Mouse (Mus musculus): ENCODE results near the gene Nrg3.

Gene Nrg3

GRCm38 (mm10) chr14:39472790-39473761 lies at the start of gene Nrg3:
TSS of gene Nrg3 (minus strand) at chr14:39473088.
- DNase-seq (ENCODE audit: low spot score in 2 of 2) = no peak

DNA sequence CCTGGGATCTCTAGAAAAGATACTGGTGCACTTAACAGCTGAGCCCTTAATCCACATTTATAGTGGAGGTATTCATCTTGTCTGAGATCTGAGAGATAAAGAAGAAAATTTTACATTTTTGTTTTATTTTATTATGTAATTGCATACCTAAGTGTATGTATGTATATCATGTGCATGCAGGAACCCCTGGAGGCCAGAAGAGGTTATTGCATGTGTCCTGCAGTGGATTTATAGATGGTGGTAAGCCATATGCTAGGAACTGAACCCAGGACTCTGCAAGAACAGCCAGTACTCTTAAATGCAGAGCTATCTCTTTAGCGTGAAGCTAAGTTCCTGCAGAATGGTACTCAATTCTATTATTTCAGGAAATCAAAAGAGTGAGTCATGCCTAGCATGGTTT lies 36.1 kb upstream of the Nrg3 start:
- no peak for DNase-seq (ENCODE audit: low spot score in 2 of 2)

DNA sequence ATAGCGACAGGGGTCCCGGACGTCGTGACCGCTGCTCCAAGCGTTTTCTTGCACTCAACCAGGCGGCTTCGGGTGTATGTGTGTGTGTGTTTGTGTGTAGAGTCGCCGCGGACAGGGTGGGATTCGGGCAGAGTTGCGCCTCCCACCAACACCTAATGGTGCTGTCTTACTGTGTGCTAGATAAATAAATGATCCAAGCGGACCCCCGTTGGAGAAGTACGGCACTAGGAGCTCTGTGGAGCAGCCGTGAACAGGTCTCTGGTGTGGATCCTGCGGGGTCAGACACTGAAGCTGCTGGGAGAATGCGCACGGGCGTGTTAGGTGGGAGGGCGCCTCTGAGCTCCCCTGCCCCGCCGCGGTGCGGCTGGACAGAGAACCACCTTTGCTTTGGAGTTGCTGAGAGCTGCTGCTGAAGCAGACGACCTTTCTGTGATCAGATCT lies 903 bp upstream of the Nrg3 start:
- DNase-seq (ENCODE audit: low spot score in 2 of 2) = no peak

DNA sequence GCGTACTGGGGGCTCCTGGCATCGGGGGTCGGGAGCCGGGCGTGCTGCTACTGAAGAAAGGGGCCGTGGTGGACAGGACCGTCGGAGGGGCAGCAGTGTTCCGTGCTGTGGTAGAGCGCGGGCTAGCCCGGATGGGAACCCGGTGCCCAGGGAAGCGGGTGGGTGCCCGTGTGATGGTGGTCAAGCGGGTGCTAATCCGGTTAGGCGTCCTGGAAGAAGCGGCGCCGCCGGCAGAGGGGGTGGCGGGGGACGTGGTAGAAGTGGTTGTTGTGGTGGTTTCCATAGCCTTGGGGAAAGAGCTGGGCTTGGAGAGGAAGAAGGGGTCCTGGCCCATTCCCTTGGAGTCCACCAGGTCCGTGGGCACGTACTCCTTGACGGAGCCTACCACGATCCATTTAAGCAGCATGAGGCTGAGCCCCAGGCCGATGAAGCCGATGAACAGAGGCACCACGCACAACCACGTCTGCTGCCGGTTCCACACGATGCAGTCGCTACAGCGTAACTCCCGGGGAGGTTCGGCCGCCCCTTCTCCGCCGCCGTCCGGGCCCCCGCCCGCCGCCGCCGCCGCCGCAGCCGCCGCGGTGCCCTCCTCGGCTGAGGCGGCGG lies 639 bp downstream of the Nrg3 start:
- DNase-seq (ENCODE audit: low spot score in 2 of 2) = no peak

- no peak for DNase-seq (ENCODE audit: low spot score in 2 of 2)
Observed at GRCm38 (mm10) chr14:39471236-39471981, 1.5 kb downstream of the Nrg3 start.

- DNase-seq (ENCODE audit: low spot score in 2 of 2) = no peak
Observed at GRCm38 (mm10) chr14:39445501-39445900, 27.4 kb downstream of the Nrg3 start.

- no peak for DNase-seq (ENCODE audit: low spot score in 2 of 2)
Observed at GRCm38 (mm10) chr14:39428503-39428902, 44.4 kb downstream of the Nrg3 start.

GRCm38 (mm10) chr14:39421874-39422273 lies 51.0 kb downstream of the Nrg3 start:
- no peak for DNase-seq (ENCODE audit: low spot score in 2 of 2)

DNA sequence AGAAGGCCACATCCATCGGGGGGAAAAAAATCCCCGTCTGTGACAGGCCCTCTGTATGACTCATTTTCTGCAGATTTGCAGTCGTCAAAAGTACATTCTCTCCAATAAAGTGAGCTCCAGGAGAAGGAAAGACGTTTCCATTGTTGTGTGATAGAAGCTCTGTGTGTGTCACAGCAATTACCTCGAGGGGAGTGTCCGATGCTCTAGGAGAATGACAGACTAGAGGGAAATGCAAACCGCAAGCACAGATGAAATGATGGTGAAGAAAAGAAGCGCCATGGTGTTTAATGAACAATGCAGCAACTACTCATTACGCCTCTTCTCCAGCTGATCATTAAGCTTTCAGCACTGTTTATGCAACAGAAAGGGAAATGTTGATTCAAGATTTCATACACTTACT lies 59.6 kb downstream of the Nrg3 start:
- no peak for DNase-seq (ENCODE audit: low spot score in 2 of 2)

GRCm38 (mm10) chr14:39386845-39387244 lies 86.0 kb downstream of the Nrg3 start:
- no peak for DNase-seq (ENCODE audit: low spot score in 2 of 2)

DNA sequence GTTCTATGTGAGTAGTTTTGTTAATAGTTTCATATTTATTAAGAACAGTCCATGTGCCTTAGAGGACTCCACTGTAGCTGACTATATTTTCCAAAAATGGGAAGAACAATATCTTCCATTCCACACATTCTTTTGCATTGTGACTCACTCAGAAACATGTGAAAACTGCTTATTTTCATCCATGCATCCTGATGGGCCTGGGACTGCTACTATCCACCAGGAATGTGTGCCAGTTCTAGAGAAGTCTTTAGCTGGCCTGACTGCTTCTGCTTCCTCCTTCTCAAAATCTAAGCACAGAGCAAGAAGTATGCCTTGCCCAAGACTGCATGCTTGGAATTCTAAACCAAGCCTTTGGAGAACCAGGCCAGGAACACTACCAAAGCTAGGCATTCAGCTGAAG lies 91.6 kb downstream of the Nrg3 start:
- no peak for DNase-seq (ENCODE audit: low spot score in 2 of 2)

DNA sequence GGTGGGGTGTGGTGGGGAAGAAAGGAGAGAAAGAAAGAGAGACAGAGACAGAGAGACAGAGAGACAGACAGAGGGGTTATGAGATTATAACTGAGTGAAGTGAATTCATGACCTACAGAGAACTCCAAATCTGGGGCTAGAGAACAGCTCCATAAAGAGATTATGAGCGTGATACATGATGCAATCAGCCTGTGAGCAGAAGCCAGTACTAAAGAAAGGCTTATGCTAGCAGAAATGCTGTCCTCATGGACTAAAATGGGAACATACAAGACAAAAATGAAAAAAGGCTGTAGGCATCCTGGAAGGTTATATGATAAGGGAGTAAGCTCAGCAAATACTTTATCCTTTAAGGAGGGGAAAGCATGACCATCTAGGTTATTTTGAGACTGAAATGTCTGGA lies 99.7 kb downstream of the Nrg3 start:
- no peak for DNase-seq (ENCODE audit: low spot score in 2 of 2)

- DNase-seq (ENCODE audit: low spot score in 2 of 2) = no peak
Observed at GRCm38 (mm10) chr14:39356251-39356650, 116.6 kb downstream of the Nrg3 start.

DNA sequence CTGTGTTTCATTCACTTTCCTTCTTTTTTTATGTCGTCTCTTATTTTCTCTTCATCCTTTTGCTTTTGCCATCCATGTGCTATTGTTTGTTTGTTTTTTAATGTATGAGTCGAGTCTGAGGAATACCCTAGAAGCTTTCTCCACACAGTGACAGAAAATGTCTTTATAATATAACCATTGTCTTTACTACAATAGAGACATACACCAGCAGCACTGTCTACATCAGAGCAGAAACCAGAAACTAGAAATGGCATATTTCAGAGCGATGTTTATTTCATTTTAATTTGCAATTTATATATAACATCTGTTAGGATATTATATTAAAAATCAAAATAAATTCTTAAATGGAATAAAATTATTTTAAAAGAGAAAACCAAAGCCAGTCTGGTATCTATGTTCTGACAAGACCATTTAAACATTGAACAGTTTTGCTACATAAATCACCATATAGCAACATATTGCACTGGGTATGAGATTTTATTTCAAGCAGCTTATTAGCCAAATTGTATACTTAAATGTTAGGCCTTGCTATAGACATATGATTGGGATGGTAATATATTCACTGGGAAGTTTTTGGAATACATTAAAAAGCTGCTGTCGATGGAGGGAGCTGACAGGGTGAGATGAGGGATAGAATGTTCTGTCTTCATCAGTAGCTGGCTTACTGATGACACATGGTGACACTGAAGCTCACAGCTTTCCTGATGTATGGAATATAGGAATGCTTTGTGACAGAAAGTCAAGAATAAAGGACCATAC lies 120.7 kb downstream of the Nrg3 start:
- no peak for DNase-seq (ENCODE audit: low spot score in 2 of 2)

- no peak for DNase-seq (ENCODE audit: low spot score in 2 of 2)
Observed at GRCm38 (mm10) chr14:39317424-39318110, 155.3 kb downstream of the Nrg3 start.

DNA sequence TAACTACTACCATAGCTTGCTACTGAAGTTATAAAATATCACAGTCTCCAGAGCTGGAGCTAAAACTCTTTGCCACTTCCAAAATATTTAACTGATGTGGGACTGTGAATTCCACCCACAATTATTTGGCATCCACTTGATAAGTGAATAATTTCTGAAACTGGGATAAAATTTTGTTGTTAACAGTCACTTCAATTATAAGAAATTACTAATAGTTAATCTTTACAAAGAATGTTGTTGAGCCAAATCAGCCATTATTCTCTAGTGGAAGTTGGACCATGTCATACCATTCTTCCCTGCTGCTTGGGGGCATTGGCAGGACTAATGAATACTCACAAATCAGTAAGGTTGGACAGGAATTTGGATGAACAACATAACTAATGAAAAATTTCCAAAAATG lies 158.8 kb downstream of the Nrg3 start:
- DNase-seq (ENCODE audit: low spot score in 2 of 2) = no peak

DNA sequence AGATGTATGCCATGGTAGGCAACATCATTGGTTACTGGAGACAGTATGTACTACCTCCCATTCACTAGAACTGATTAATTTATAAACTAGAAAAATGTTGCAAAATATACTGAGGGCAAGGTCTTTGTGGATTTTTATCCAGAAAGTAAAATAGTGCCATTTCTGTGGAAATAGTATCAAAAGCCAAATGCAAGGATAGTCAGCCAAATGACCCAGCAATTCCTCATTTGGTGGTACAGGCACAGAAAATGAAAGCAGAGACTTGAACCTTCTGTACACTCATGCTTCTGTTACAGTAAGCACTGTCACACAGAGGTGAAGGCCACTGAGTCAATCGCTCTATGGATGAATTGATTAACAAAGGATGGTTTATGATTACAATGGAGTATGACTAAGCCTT lies 207.8 kb downstream of the Nrg3 start:
- no peak for DNase-seq (ENCODE audit: low spot score in 2 of 2)

DNA sequence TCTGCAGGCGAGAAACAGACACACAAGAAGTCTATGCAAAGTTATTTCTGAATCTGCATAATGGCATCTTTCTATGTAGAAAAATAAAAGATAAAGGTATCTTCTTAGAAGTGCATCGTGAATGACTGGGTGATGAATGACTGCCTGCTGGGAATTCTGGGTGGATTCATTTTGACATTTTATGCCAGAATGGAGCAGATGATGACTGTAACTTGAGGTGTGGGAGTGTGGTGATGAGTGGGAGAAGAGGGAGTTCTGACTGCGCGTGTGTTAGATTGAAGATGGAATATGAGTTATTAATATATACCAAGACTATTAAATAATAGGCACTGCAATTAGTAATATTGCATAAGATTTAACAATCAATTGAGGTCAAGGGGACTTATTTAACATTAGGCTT lies 208.5 kb downstream of the Nrg3 start:
- DNase-seq (ENCODE audit: low spot score in 2 of 2) = no peak

GRCm38 (mm10) chr14:39261016-39261415 lies 211.9 kb downstream of the Nrg3 start:
- no peak for DNase-seq (ENCODE audit: low spot score in 2 of 2)

DNA sequence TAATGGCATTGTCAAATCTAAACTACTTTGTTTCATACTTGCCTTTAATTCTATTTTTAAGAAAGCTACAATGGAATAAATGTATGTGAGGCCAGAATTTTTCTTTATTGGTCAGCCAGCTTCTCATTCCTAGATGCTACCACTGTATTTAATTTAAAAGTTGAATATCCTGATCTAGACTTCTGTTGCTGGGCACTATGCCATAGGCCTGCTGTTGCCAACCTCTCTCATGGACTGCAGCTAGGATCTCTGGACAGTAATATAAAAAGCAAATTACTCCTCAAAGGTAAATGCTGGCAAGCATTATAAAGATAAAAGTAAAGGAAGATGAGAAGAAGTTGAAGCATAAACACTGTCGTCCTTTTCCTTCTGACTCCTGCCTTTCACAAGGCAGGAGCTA lies 217.5 kb downstream of the Nrg3 start:
- no peak for DNase-seq (ENCODE audit: low spot score in 2 of 2)

DNA sequence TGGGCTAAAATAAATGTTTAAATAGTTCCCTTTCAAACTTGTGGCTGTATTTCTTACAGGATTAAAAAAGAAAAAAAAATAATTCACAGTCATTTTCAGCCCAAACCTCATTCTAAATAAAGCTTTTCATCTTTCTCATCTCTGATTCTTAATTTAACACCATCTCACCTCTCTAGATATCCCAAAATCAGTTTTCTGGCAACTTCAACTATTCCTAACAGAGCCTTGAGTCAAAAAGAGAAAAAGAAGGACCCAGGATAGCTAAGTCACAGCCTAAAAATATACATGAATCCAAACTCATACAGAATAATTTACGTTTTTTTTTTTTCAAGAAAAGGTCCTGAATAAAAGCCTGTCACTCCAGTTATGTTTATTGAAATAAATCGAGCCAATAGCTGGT lies 232.6 kb downstream of the Nrg3 start:
- DNase-seq (ENCODE audit: low spot score in 2 of 2) = no peak
